7 mouse cellular contexts compared by ENCODE assay signal in genomic region chr5:45639715-45640092, GRCm38 (mm10). TPM values are rescaled to one million over a fixed set of nuclear protein-coding genes. Genes with fewer than 3 reads are reported as not detected.
DNase-seq lines count a peak whose midpoint lies in the region; ATAC-seq and TF ChIP-seq lines count a peak whose summit lies in the region.

No protein-coding gene starts in this region.

- peak overlapping the region; percentile 96 for H3K4me2 ChIP-seq in embryonic facial prominence, embryonic 12.5 days (replicated peaks)
- H3K4me2 ChIP-seq in hindbrain, postnatal 0 days (ENCODE audit: low read depth, low read length): peak overlapping the region; percentile 88
- peak overlapping the region; percentile 83 for H3K4me2 ChIP-seq in neural tube, embryonic 12.5 days (replicated peaks)

- H3K27me3 ChIP-seq in embryonic facial prominence, embryonic 12.5 days: peaks cover 5% of the 10 kb centered on the region; the same call in 1 of the 2 replicates
- H3K27me3 ChIP-seq in hindbrain, postnatal 0 days (ENCODE audit: insufficient read depth, low read length): no peaks in the 10 kb centered on the region
- H3K27me3 ChIP-seq in neural tube, embryonic 12.5 days (replicated peaks): peaks cover 7% of the 10 kb centered on the region; the same call in 1 of the 2 replicates

- H3K36me3 ChIP-seq in embryonic facial prominence, embryonic 12.5 days: no peaks in the 10 kb centered on the region
- H3K36me3 ChIP-seq in hindbrain, postnatal 0 days (ENCODE audit: insufficient read depth, low read length): no peaks in the 10 kb centered on the region
- no peaks in the 10 kb centered on the region for H3K36me3 ChIP-seq in neural tube, embryonic 12.5 days

- H3K9me3 ChIP-seq in embryonic facial prominence, embryonic 12.5 days: no peaks in the 10 kb centered on the region
- no peaks in the 10 kb centered on the region for H3K9me3 ChIP-seq in hindbrain, postnatal 0 days (ENCODE audit: low read length)
- H3K9me3 ChIP-seq in neural tube, embryonic 12.5 days: no peaks in the 10 kb centered on the region

- H3K4me3 ChIP-seq in layer of hippocampus, adult 2 months: peak overlapping the region; percentile 81
- H3K4me3 ChIP-seq in embryonic facial prominence, embryonic 12.5 days: peak overlapping the region; percentile 58
- peak overlapping the region; percentile 50 for H3K4me3 ChIP-seq in hindbrain, postnatal 0 days (ENCODE audit: low read length)
- peak overlapping the region; percentile 60 for H3K4me3 ChIP-seq in neural tube, embryonic 12.5 days

- no peak for TF ChIP-seq CTCF in layer of hippocampus, adult 2 months (conservative IDR thresholded peaks at IDR 0.05)
- TF ChIP-seq CTCF in hindbrain, postnatal 0 days (IDR thresholded peaks at IDR 0.05; ENCODE audit: low read depth): no peak

- 3% methylated on average over 8 of the region's 8 CpGs for WGBS in embryonic facial prominence, embryonic 12.5 days
- WGBS in hindbrain, postnatal 0 days: 3% methylated on average over 8 of the region's 8 CpGs
- 2% methylated on average over 8 of the region's 8 CpGs for WGBS in neural tube, embryonic 12.5 days

- no peak for DNase-seq in layer of hippocampus, adult 2 months (ENCODE audit: low spot score in 2 of 2)
- DNase-seq in layer of hippocampus, adult 9-11 months: no peak
- DNase-seq in hindbrain, postnatal 0 days (ENCODE audit: low spot score): no peak
- no peak for DNase-seq in testis, postnatal 10 days (ENCODE audit: low spot score)
- no peak for DNase-seq in thymus, adult 18-20 months

- H3K4me1 ChIP-seq in embryonic facial prominence, embryonic 12.5 days: no peaks in the 10 kb centered on the region
- no peaks in the 10 kb centered on the region for H3K4me1 ChIP-seq in hindbrain, postnatal 0 days (ENCODE audit: insufficient read depth, low read length)
- peaks cover 10% of the 10 kb centered on the region; the same call in 1 of the 2 replicates for H3K4me1 ChIP-seq in neural tube, embryonic 12.5 days

- H3K9ac ChIP-seq in embryonic facial prominence, embryonic 12.5 days: peak overlapping the region; percentile 47; the same call in 1 of the 2 replicates
- H3K9ac ChIP-seq in hindbrain, postnatal 0 days (replicated peaks; ENCODE audit: low read length): peak overlapping the region; percentile 65
- H3K9ac ChIP-seq in neural tube, embryonic 12.5 days: peak overlapping the region; percentile 69; the same call in 1 of the 2 replicates

- peak overlapping the region; percentile 93 for H3K27ac ChIP-seq in layer of hippocampus, adult 2 months
- H3K27ac ChIP-seq in embryonic facial prominence, embryonic 12.5 days: no peak overlapping the region
- peak overlapping the region; percentile 80 for H3K27ac ChIP-seq in hindbrain, postnatal 0 days
- H3K27ac ChIP-seq in neural tube, embryonic 12.5 days: no peak overlapping the region

- no peak for ATAC-seq in embryonic facial prominence, embryonic 12.5 days (ENCODE audit: insufficient number of reproducible peaks, insufficient read depth, low FRiP score, low TSS enrichment)
- no peak; the same call in 1 of the 2 replicates for ATAC-seq in hindbrain, postnatal 0 days
- peak; percentile 39 for ATAC-seq in neural tube, embryonic 12.5 days (ENCODE audit: low FRiP score, low read depth)

RNA-seq across cellular contexts. Expression of gene Fam184b, which starts 0.3 kb away (rescaled TPM):
- 1 to 10 TPM; 6.9 to 8.3 TPM for total RNA-seq in layer of hippocampus, adult 2 months (2021)
- polyA plus RNA-seq in embryonic facial prominence, embryonic 12.5 days (2016; fragmentation: Nextera tagmentation; extraction: Ambion mirVana): 0.78 and 1.1 TPM in 2 replicates
- 15.1 and 16.2 TPM in 2 replicates for total RNA-seq in hindbrain, postnatal 0 days (2014; rRNA removed)
- 14.8 and 15.3 TPM in 2 replicates for polyA plus RNA-seq in hindbrain, postnatal 0 days (2015; fragmentation: Nextera tagmentation; extraction: Ambion mirVana)
- polyA plus RNA-seq in neural tube, embryonic 12.5 days (2016; fragmentation: Nextera tagmentation; extraction: Ambion mirVana): 1.1 and 1.8 TPM in 2 replicates

RNA-seq across cellular contexts. Expression of gene Ncapg, which starts 30.0 kb away (rescaled TPM):
- total RNA-seq in layer of hippocampus, adult 2 months (2021): under 1 TPM; 0.32 to 0.79 TPM
- polyA plus RNA-seq in embryonic facial prominence, embryonic 12.5 days (2016; fragmentation: Nextera tagmentation; extraction: Ambion mirVana): 56.8 and 58.3 TPM in 2 replicates
- 4.3 and 6.5 TPM in 2 replicates for total RNA-seq in hindbrain, postnatal 0 days (2014; rRNA removed)
- 6.4 and 7.8 TPM in 2 replicates for polyA plus RNA-seq in hindbrain, postnatal 0 days (2015; fragmentation: Nextera tagmentation; extraction: Ambion mirVana)
- polyA plus RNA-seq in neural tube, embryonic 12.5 days (2016; fragmentation: Nextera tagmentation; extraction: Ambion mirVana): 38.6 and 40.5 TPM in 2 replicates

Comparison
In these comparisons a context has a peak if more than half of its experiments do, and no peak if none do; other contexts are left out.
1. H3K27ac ChIP-seq: peak in layer of hippocampus, adult 2 months (single experiment) and hindbrain, postnatal 0 days (single experiment); none in embryonic facial prominence, embryonic 12.5 days (single experiment) and neural tube, embryonic 12.5 days (single experiment).
2. Peak in every context shown above with its lines, with median percentiles within 50 percentile points of each other: H3K4me3 ChIP-seq, H3K4me2 ChIP-seq and H3K9ac ChIP-seq.